Mouse (Mus musculus) cerebellum, adult 9-11 months (tissue): Measurements from ENCODE around the gene Phb2.
A peak's percentile ranks its signal among the peaks of the same experiment; 100 is the strongest.

Experiments
- DNase-seq: peaks from one replicate; pipeline ENCODE4 v3.0.0; 2022

The Phb2 gene

DNA sequence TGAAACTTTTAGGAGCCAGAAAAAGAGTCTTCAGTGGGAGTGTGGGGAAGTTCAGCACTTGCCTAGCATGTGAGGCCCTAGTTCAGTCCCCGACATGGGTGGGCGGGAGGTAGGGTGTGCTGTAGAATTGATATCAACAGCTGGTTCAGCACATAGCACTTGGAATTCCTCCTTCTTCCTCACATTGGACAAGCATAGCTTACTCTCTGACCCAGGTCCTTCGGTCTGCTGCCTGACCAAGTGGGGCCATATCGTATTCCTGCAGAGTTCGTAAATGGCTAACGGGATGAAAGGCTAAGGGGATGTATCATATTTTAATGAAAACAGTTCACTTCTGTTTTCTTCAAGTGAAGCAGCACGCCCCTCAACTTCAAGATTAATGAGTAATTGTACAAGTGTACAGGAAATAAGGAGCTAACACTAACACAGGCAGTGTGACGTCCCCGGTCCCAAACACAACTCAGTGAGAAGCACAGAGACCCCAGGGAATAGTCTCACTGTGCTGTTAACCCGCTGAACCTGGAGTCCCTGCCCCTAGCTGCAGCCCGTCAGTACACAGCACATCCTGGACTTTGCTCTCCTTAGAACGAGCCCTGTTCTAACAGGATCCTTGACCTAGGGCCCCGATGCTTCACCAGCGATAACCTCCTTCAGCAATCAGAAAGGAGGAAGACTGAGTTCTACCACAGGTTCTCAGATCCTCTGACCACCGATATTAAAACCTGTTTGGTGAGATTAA is 18.7 kb upstream of the Phb2 start:
- no peak for DNase-seq

DNA sequence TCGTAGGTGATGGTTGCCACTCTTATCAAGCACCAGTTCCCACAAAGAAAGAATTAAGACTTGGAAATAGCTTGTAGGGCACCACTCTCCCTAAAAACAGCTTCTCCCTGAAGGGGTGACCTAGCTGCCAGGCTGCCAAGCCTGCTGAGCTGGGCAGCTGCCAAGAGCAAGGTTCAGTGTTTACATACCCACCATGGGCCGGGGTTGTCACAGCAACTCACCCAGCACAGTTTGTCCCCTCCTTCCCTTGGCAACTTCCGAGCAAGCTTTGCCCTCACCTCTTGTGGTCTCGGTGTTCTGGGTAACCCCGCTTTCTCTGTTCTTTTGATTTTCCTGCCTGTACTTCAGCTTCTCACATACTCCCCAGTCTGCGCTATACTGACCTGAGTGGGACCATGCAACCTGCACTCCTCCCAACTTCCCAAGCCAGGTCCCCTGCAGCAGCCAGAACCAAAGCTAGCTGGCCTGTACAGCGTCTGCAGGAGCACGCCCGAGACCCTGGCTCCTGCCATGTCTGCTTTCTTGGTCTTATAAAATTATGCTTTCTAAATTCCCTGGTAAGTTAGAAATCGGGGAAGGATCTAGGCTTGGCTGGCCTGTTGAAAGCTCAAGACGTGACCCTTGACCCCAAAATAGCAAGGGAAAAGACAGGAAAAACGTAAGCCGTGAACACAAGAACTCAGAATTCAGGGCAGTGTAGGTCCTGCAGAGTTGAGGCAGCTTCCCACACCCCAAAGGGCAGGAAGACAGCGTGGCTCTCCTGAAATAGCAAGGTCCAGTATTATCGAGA is 17.8 kb upstream of the Phb2 start:
- peak; percentile 76 for DNase-seq

- DNase-seq: no peak
Measured at GRCm38 (mm10) chr6:124696441-124697150, 15.5 kb upstream of the Phb2 start.

GRCm38 (mm10) chr6:124698751-124699150 is 13.4 kb upstream of the Phb2 start:
- no peak for DNase-seq

DNA sequence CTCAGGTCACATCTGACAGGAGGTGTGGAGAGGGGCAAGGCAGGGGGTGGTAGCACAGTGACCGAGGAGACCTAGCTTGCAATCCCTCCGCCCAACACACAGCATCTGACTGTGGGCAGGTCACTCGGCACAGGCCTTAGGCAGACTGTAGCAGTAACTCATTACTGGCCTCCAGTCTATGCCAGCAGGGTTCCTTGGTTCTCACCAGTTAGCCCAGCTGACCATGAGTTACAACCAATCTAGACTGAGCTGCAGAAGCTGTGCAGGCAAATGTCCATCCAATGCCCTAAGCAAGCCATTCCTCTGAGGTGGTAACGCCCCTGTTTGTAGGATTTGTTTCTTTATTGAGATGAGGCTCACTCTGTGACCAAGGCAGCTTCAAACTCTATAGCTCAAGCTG is 12.8 kb upstream of the Phb2 start:
- DNase-seq: peak; percentile 57

DNA sequence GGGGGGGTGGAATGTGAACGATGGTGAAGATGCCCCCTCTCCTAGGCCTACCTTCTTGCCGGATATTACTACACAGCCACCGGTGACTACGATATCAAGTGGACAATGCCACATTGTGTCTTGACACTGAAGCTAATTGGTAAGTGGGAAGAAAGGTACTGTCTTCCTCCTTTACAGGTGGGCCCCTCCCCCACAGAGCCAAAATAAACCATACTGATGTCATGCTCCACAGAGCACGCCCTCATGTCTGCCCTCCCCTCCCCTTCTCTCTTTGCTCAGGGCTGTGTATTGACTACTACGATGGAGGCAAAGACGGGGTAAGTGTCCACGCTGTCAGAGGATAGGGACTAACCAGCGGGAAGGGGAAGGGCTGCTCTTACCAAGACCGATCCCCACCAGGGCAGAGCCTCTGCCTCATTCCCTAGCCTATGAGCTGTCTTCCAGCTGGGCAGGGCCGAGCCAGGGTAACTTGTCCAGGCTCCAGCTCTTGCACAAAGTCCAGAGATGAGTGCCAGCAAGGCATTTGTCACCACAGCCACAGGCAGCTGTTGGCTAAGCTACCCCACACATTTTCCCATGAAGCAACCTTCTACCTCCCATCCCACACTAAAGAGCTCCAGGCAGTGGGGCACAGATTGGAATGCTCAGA is 12.1 kb upstream of the Phb2 start:
- peak; percentile 56 for DNase-seq

DNA sequence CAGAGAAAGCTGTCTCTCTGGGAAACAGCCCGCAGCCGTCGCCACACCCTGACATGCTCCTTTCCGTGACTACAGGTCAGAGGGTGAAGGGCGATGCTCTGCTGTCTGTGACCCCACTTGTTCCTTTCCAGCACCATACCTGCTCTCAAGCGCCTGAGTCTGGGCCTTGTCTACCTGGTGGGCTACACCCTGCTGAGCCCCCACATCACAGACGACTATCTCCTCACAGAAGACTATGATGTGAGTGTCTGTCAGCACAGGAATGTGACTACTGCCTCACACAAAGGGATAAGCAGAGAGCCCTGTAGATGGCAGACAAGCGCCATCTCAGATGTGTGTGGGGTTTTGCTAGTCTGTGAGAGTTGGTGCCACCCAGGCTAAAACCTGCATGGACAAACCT is 10.8 kb upstream of the Phb2 start:
- no peak for DNase-seq

GRCm38 (mm10) chr6:124702102-124702783 is 9.9 kb upstream of the Phb2 start:
- DNase-seq: no peak

- peak; percentile 66 for DNase-seq
Measured at GRCm38 (mm10) chr6:124702784-124703103, 9.4 kb upstream of the Phb2 start.

DNA sequence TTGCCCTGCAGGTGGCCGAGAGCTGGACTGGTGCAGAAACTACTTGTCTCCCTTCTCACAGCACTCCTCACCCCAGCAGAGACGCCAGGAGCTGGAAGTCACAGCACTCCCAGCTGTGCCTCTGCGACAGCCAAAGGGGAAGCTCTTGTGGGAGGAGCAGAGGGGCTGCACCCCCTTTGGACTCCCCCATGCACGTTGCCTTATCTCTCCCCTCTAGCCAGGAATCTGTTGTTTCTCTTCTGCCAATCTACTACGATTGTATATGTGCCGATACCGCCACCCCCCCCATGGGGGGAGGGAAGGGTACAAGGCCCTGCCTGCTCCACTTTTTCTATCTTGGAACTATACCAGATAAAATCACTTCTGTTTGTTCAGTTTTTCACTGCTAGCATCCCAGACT is 8.3 kb upstream of the Phb2 start:
- DNase-seq: no peak

- no peak for DNase-seq
Measured at GRCm38 (mm10) chr6:124704417-124704816, 7.7 kb upstream of the Phb2 start.

- no peak for DNase-seq
Measured at GRCm38 (mm10) chr6:124706061-124706627, 6.0 kb upstream of the Phb2 start.

DNA sequence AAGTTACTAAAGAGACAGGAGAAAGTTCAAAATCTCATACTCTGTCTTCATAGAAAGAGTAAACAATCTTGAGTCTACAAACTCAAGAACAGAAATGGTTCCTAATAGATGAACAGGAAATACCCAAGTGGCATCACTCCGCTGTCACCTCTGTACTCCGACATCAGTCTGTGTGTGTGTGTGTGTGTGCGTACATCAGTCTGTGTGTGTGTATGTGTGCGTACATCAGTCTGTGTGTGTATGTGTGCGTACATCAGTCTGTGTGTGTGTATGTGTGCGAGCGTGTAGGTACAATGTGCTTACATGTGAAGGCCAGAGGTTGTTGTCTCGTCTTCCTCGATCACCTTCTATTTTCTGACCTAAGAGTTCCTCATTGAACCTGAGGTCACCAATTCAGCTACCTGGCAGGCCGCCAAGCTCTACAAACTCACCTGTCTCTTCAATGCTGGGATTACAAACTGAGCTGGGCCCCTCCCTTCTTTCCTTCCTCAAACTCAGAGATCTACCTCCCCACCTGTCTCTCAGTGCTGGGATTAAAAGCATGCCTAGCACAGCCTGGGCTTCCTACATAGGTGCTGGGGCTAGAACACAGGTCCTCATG is 3.7 kb upstream of the Phb2 start:
- no peak for DNase-seq

GRCm38 (mm10) chr6:124712918-124713317 is 782 bp downstream of the Phb2 start:
- DNase-seq: no peak

GRCm38 (mm10) chr6:124716864-124717490 is 4.8 kb downstream of the Phb2 start:
- peak; percentile 20 for DNase-seq

DNA sequence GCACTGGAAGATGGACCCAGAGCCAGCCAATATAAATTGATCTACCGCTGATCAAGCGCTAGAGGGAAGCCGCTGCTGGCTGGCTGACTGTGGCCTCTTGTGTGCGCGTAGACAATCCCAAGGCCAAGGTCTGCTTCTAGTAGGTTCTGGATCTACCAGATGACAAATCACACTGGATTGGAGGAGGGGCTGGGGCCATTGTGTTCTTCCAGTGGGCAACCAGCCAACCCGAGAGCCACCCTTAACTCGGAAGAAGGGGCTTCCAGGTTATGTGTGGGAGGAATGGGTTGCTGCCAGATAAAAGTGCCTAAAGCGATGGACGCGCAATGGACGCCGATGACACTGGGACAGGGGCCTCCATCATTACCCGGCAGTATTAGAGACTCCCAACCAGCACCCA is 5.8 kb downstream of the Phb2 start:
- DNase-seq: peak; percentile 22

- peak; percentile 6 for DNase-seq
Measured at GRCm38 (mm10) chr6:124718703-124719102, 6.6 kb downstream of the Phb2 start.

GRCm38 (mm10) chr6:124719354-124719978 is 7.3 kb downstream of the Phb2 start:
- peak; percentile 4 for DNase-seq

- no peak for DNase-seq
Measured at GRCm38 (mm10) chr6:124720904-124721303, 8.8 kb downstream of the Phb2 start.

GRCm38 (mm10) chr6:124722876-124723473 is 10.8 kb downstream of the Phb2 start:
- DNase-seq: no peak

DNA sequence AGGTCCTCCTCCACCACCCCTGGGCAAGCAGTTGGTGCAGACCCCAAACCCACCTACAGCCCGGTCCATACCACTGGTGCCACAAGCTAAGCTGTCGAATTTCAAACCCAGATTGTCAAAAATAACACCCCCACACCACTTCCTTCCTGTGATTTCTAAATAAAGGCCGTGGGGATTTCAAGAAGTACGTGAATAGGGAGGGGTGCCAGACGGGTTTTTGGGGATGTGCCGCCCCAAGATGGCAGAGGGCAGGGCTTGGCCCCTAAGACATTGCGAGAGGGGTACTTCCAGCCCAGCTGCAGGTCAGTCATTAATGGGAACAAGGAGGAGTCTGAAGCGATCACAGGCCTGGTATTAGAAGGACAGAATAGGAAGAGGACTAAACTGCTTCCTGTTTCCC is 11.4 kb downstream of the Phb2 start:
- DNase-seq: no peak
